Mouse (Mus musculus) adipocyte (in vitro differentiated cells): ENCODE results near the gene Vmn1r218.
"Not testable (repeated sequence)": the region's sequence is repeated elsewhere in the genome, so short reads cannot be mapped to it uniquely, and the experiment has no call there.

Experiments
- DNase-seq: peaks from one replicate; pipeline ENCODE4 v3.0.0-alpha.2; 2016; ENCODE audit warnings: low spot score

The Vmn1r218 gene

GRCm38 (mm10) chr13:23133099-23133498 lies at the start of gene Vmn1r218:
Vmn1r218 (plus strand) TSS chr13:23133155.
- DNase-seq, result no peak

GRCm38 (mm10) chr13:23094386-23094785 lies 38.6 kb upstream of the Vmn1r218 start:
- DNase-seq, result no peak

GRCm38 (mm10) chr13:23118126-23118525 lies 14.8 kb upstream of the Vmn1r218 start, which contains the start of gene Vmn1r217:
Vmn1r217 (minus strand) TSS chr13:23118226.
- DNase-seq, result not testable (repeated sequence)

GRCm38 (mm10) chr13:23120611-23121010 lies 12.3 kb upstream of the Vmn1r218 start:
- no peak for DNase-seq

- DNase-seq, result no peak
Measured at GRCm38 (mm10) chr13:23133501-23133900, 546 bp downstream of the Vmn1r218 start.

GRCm38 (mm10) chr13:23138880-23139279 lies 5.9 kb downstream of the Vmn1r218 start:
- DNase-seq, result no peak

- DNase-seq, result no peak
Measured at GRCm38 (mm10) chr13:23157848-23158247, 24.9 kb downstream of the Vmn1r218 start.

GRCm38 (mm10) chr13:23159012-23159411 lies 26.1 kb downstream of the Vmn1r218 start, which contains the start of gene Vmn1r219:
Vmn1r219 (plus strand) TSS chr13:23159312.
- DNase-seq, result no peak

GRCm38 (mm10) chr13:23166471-23166870 lies 33.5 kb downstream of the Vmn1r218 start:
- not testable (repeated sequence) for DNase-seq

GRCm38 (mm10) chr13:23187875-23188274 lies 54.9 kb downstream of the Vmn1r218 start, which contains the start of gene Vmn1r220:
Vmn1r220 (minus strand) TSS chr13:23187975.
- DNase-seq, result no peak
